In the genomic region with DNA sequence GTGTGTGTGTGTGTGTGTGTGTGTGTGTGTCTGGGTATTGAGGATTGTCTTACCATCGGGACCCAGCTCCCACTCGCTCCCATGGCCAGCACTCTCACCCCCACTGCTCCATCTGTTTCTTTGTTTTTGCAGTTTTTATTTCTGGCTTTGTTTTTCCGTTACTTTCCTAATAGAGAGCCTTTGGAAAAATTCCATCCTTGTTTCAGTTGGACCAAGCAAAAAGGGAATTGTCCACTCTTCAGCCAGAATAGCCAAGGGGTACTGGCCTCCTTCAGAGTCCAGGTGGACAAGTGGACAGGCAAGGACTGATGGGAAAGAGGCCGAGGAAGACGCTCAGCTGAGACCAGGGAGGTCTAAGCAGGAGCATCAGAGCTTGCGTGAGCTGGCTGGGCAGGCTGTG, we compare ENCODE assay signal across 19 mouse cellular contexts. TPM values are rescaled to one million over a fixed set of nuclear protein-coding genes. Genes with fewer than 3 reads are reported as not detected.
DNase-seq lines count a peak whose midpoint lies in the region; ATAC-seq and TF ChIP-seq lines count a peak whose summit lies in the region.
"Had no signal": no experiment of that assay in that cellular context is flagged by ENCODE, and none has a peak within 500 bp of the region (broad histone marks: within the 10 kb centered on the region; RNA-seq: fewer than 3 reads in every experiment).

No protein-coding gene starts in this region.

- no peak for TF ChIP-seq POLR2A in cerebellum, adult 2 months (IDR thresholded peaks at IDR 0.05; ENCODE audit: borderline replicate concordance, insufficient read depth, low read length)
- TF ChIP-seq POLR2A in olfactory bulb, adult 2 months (IDR thresholded peaks at IDR 0.05; ENCODE audit: insufficient read depth, low read depth, low read length), result no peak

- H3K4me3 ChIP-seq in cerebellum, adult 2 months (replicated peaks; ENCODE audit: insufficient read depth, low read depth, low read length), result no peak overlapping the region
- no peak overlapping the region for H3K4me3 ChIP-seq in hindbrain, embryonic 15.5 days
- H3K4me3 ChIP-seq in hindbrain, embryonic 13.5 days, result no peak overlapping the region
- H3K4me3 ChIP-seq in midbrain, embryonic 16.5 days (ENCODE audit: low read depth, low read length), result no peak overlapping the region
- H3K4me3 ChIP-seq in midbrain, embryonic 14.5 days (replicated peaks; ENCODE audit: low read depth, low read length), result no peak overlapping the region
- H3K4me3 ChIP-seq in olfactory bulb, adult 2 months (ENCODE audit: insufficient read depth, low read depth, low read length), result no peak overlapping the region
- H3K4me3 ChIP-seq: liver, embryonic 13.5 days; neural tube, embryonic 12.5 days had no signal

- H3K27me3 ChIP-seq in cerebellum, adult 2 months (ENCODE audit: control insufficient read depth, insufficient read depth, low read length), result no peaks in the 10 kb centered on the region
- no peaks in the 10 kb centered on the region for H3K27me3 ChIP-seq in hindbrain, embryonic 15.5 days
- H3K27me3 ChIP-seq in hindbrain, embryonic 13.5 days, result no peaks in the 10 kb centered on the region
- H3K27me3 ChIP-seq in midbrain, embryonic 16.5 days (ENCODE audit: control insufficient read depth, insufficient read depth, low read depth, low read length), result no peaks in the 10 kb centered on the region
- H3K27me3 ChIP-seq in midbrain, embryonic 14.5 days (ENCODE audit: control insufficient read depth, insufficient read depth, low read length), result no peaks in the 10 kb centered on the region
- H3K27me3 ChIP-seq: neural tube, embryonic 12.5 days had no signal

- H3K36me3 ChIP-seq in hindbrain, embryonic 15.5 days, result no peaks in the 10 kb centered on the region
- no peaks in the 10 kb centered on the region for H3K36me3 ChIP-seq in hindbrain, embryonic 13.5 days
- no peaks in the 10 kb centered on the region for H3K36me3 ChIP-seq in midbrain, embryonic 16.5 days (ENCODE audit: control insufficient read depth, insufficient read depth, low read length)
- no peaks in the 10 kb centered on the region for H3K36me3 ChIP-seq in midbrain, embryonic 14.5 days (ENCODE audit: control insufficient read depth, insufficient read depth, low read length)
- H3K36me3 ChIP-seq: liver, embryonic 13.5 days; neural tube, embryonic 12.5 days had no signal

- peaks cover 20% of the 10 kb centered on the region for H3K4me1 ChIP-seq in cerebellum, adult 2 months (ENCODE audit: control insufficient read depth, insufficient read depth, low read length)
- H3K4me1 ChIP-seq in hindbrain, embryonic 15.5 days (replicated peaks), result peaks cover 32% of the 10 kb centered on the region
- H3K4me1 ChIP-seq in hindbrain, embryonic 13.5 days (replicated peaks), result peaks cover 54% of the 10 kb centered on the region
- peaks cover 24% of the 10 kb centered on the region for H3K4me1 ChIP-seq in midbrain, embryonic 16.5 days (ENCODE audit: control insufficient read depth, insufficient read depth, low read length)
- H3K4me1 ChIP-seq in midbrain, embryonic 14.5 days (ENCODE audit: control insufficient read depth, insufficient read depth, low read length), result peaks cover 22% of the 10 kb centered on the region
- H3K4me1 ChIP-seq in olfactory bulb, adult 2 months (ENCODE audit: control insufficient read depth, insufficient read depth, low read length), result peaks cover 25% of the 10 kb centered on the region

- WGBS in cerebellum, adult 2 months, result 5% methylated on average over 6 of the region's 6 CpGs
- WGBS in hindbrain, embryonic 15.5 days, result 66% methylated on average over 6 of the region's 6 CpGs
- WGBS in hindbrain, embryonic 13.5 days, result 70% methylated on average over 6 of the region's 6 CpGs
- WGBS in midbrain, embryonic 16.5 days, result 74% methylated on average over 6 of the region's 6 CpGs
- 77% methylated on average over 6 of the region's 6 CpGs for WGBS in midbrain, embryonic 14.5 days
- WGBS in olfactory bulb, adult 2 months, result 49% methylated on average over 6 of the region's 6 CpGs

- ATAC-seq in cerebellum, adult (ENCODE audit: insufficient number of reproducible peaks, low FRiP score, low TSS enrichment), result no peak
- ATAC-seq in hindbrain, embryonic 15.5 days (ENCODE audit: low FRiP score, low read depth), result no peak
- no peak for ATAC-seq in hindbrain, embryonic 13.5 days (ENCODE audit: low FRiP score)
- ATAC-seq in midbrain, embryonic 16.5 days, result no peak
- no peak for ATAC-seq in midbrain, embryonic 14.5 days (ENCODE audit: low FRiP score, low TSS enrichment)
- ATAC-seq: intestine, postnatal 0 days had no signal

- H3K4me2 ChIP-seq in hindbrain, embryonic 15.5 days, result no peak overlapping the region
- H3K4me2 ChIP-seq in hindbrain, embryonic 13.5 days, result no peak overlapping the region
- H3K4me2 ChIP-seq in midbrain, embryonic 16.5 days (ENCODE audit: low read length), result no peak overlapping the region
- H3K4me2 ChIP-seq in midbrain, embryonic 14.5 days (ENCODE audit: low read length), result no peak overlapping the region
- H3K4me2 ChIP-seq: liver, embryonic 13.5 days; midbrain, embryonic 11.5 days; neural tube, embryonic 12.5 days had no signal

- peak overlapping the region; percentile 51 for H3K27ac ChIP-seq in cerebellum, adult 2 months (ENCODE audit: insufficient read depth, low read length)
- H3K27ac ChIP-seq in hindbrain, embryonic 15.5 days (replicated peaks), result peak overlapping the region; percentile 51; the same call in 1 of the 2 replicates
- H3K27ac ChIP-seq in hindbrain, embryonic 13.5 days, result no peak overlapping the region
- H3K27ac ChIP-seq in midbrain, embryonic 16.5 days (ENCODE audit: low read length), result peak overlapping the region; percentile 53
- no peak overlapping the region for H3K27ac ChIP-seq in midbrain, embryonic 14.5 days (replicated peaks; ENCODE audit: low read depth, low read length)
- H3K27ac ChIP-seq in olfactory bulb, adult 2 months (ENCODE audit: insufficient read depth, low read depth, low read length), result peak overlapping the region; percentile 42
- H3K27ac ChIP-seq: liver, embryonic 13.5 days; neural tube, embryonic 12.5 days had no signal

- no peaks in the 10 kb centered on the region for H3K9me3 ChIP-seq in hindbrain, embryonic 15.5 days
- no peaks in the 10 kb centered on the region for H3K9me3 ChIP-seq in hindbrain, embryonic 13.5 days
- H3K9me3 ChIP-seq in midbrain, embryonic 16.5 days (replicated peaks; ENCODE audit: control insufficient read depth, low read length, poor library complexity, severe bottlenecking), result no peaks in the 10 kb centered on the region
- no peaks in the 10 kb centered on the region for H3K9me3 ChIP-seq in midbrain, embryonic 14.5 days (ENCODE audit: control insufficient read depth, low read length)
- H3K9me3 ChIP-seq: liver, embryonic 13.5 days; neural tube, embryonic 12.5 days had no signal

- H3K9ac ChIP-seq in hindbrain, embryonic 15.5 days, result no peak overlapping the region
- no peak overlapping the region for H3K9ac ChIP-seq in hindbrain, embryonic 13.5 days
- no peak overlapping the region for H3K9ac ChIP-seq in midbrain, embryonic 16.5 days (ENCODE audit: low read depth, low read length)
- no peak overlapping the region for H3K9ac ChIP-seq in midbrain, embryonic 14.5 days (replicated peaks; ENCODE audit: low read length)
- H3K9ac ChIP-seq: liver, embryonic 13.5 days; neural tube, embryonic 12.5 days had no signal

- no peak for TF ChIP-seq CTCF in cerebellum, adult 2 months (IDR thresholded peaks at IDR 0.05; ENCODE audit: borderline replicate concordance, insufficient read depth, low read depth, low read length)
- no peak for TF ChIP-seq CTCF in olfactory bulb, adult 2 months (IDR thresholded peaks at IDR 0.05; ENCODE audit: insufficient read depth, low read depth, low read length)

- DNase-seq in cerebellum, adult 2 months, result peak; percentile 50 to 60
- no peak for DNase-seq in midbrain, embryonic 14.5 days
- DNase-seq in frontal cortex, postnatal 14 days (ENCODE audit: low spot score in 2 of 2), result no peak
- DNase-seq: adrenal gland, postnatal 10 days; heart, adult 18-20 months; kidney, postnatal 36 days; liver, embryonic 13.5 days; thymus, postnatal 14 days had no signal

RNA-seq across cellular contexts. Expression of a gene that starts 9.0 kb away (rescaled TPM):
- polyA plus RNA-seq in cerebellum, adult 2 months (2012; rRNA removed), result 535 and 584 TPM in 2 replicates
- 74.3 and 75.8 TPM in 2 replicates for polyA plus RNA-seq in hindbrain, embryonic 15.5 days (2015; fragmentation: Nextera tagmentation; extraction: Ambion mirVana)
- 41.5 and 42.3 TPM in 2 replicates for polyA plus RNA-seq in hindbrain, embryonic 13.5 days (2015; fragmentation: Nextera tagmentation; extraction: Ambion mirVana)
- polyA plus RNA-seq in midbrain, embryonic 16.5 days (2015; fragmentation: Nextera tagmentation; extraction: Ambion mirVana), result 53.2 and 69.0 TPM in 2 replicates
- polyA plus RNA-seq in midbrain, embryonic 14.5 days (2014; fragmentation: Nextera tagmentation; extraction: Ambion mirVana), result 18.2 and 19.4 TPM in 2 replicates
- 130 and 318 TPM in 2 replicates for polyA plus RNA-seq in olfactory bulb, adult 2 months (2012; ENCODE audit: insufficient read depth, insufficient read length, low replicate concordance, missing spikeins)

RNA-seq across cellular contexts. Expression of a gene that starts 22.2 kb away (rescaled TPM):
- polyA plus RNA-seq in cerebellum, adult 2 months (2012; rRNA removed), result 116 and 130 TPM in 2 replicates
- polyA plus RNA-seq in hindbrain, embryonic 15.5 days (2015; fragmentation: Nextera tagmentation; extraction: Ambion mirVana), result 4.1 and 4.3 TPM in 2 replicates
- 2.2 and 2.5 TPM in 2 replicates for polyA plus RNA-seq in hindbrain, embryonic 13.5 days (2015; fragmentation: Nextera tagmentation; extraction: Ambion mirVana)
- polyA plus RNA-seq in midbrain, embryonic 16.5 days (2015; fragmentation: Nextera tagmentation; extraction: Ambion mirVana), result 7.7 and 7.8 TPM in 2 replicates
- polyA plus RNA-seq in midbrain, embryonic 14.5 days (2014; fragmentation: Nextera tagmentation; extraction: Ambion mirVana), result 3.0 and 3.9 TPM in 2 replicates
- polyA plus RNA-seq in olfactory bulb, adult 2 months (2012; ENCODE audit: insufficient read depth, insufficient read length, low replicate concordance, missing spikeins), result not detected in 2 replicates
- polyA plus RNA-seq: heart, postnatal 0 days; liver, embryonic 13.5 days had no signal

RNA-seq across cellular contexts. Expression of a gene that starts 34.1 kb away (rescaled TPM):
- 141 and 174 TPM in 2 replicates for polyA plus RNA-seq in cerebellum, adult 2 months (2012; rRNA removed)
- 2.9 and 3.0 TPM in 2 replicates for polyA plus RNA-seq in hindbrain, embryonic 15.5 days (2015; fragmentation: Nextera tagmentation; extraction: Ambion mirVana)
- polyA plus RNA-seq in hindbrain, embryonic 13.5 days (2015; fragmentation: Nextera tagmentation; extraction: Ambion mirVana), result 1.6 and 1.7 TPM in 2 replicates
- polyA plus RNA-seq in midbrain, embryonic 16.5 days (2015; fragmentation: Nextera tagmentation; extraction: Ambion mirVana), result 1.5 and 2.5 TPM in 2 replicates
- polyA plus RNA-seq in midbrain, embryonic 14.5 days (2014; fragmentation: Nextera tagmentation; extraction: Ambion mirVana), result 1.5 TPM in 2 replicates
- 93.5 and 169 TPM in 2 replicates for polyA plus RNA-seq in olfactory bulb, adult 2 months (2012; ENCODE audit: insufficient read depth, insufficient read length, low replicate concordance, missing spikeins)
- polyA plus RNA-seq: heart, postnatal 0 days had no signal

RNA-seq across cellular contexts. Expression of a gene that starts 45.4 kb away (rescaled TPM):
- 254 and 269 TPM in 2 replicates for polyA plus RNA-seq in cerebellum, adult 2 months (2012; rRNA removed)
- 75.3 and 79.0 TPM in 2 replicates for polyA plus RNA-seq in hindbrain, embryonic 15.5 days (2015; fragmentation: Nextera tagmentation; extraction: Ambion mirVana)
- polyA plus RNA-seq in hindbrain, embryonic 13.5 days (2015; fragmentation: Nextera tagmentation; extraction: Ambion mirVana), result 104 and 112 TPM in 2 replicates
- polyA plus RNA-seq in midbrain, embryonic 16.5 days (2015; fragmentation: Nextera tagmentation; extraction: Ambion mirVana), result 63.9 and 64.0 TPM in 2 replicates
- polyA plus RNA-seq in midbrain, embryonic 14.5 days (2014; fragmentation: Nextera tagmentation; extraction: Ambion mirVana), result 55.6 and 61.0 TPM in 2 replicates
- not detected in 2 replicates for polyA plus RNA-seq in olfactory bulb, adult 2 months (2012; ENCODE audit: insufficient read depth, insufficient read length, low replicate concordance, missing spikeins)

RNA-seq across cellular contexts. Expression of a gene that starts 48.7 kb away (rescaled TPM):
- 0.03 TPM in 1 of 2 replicates, not detected in the other for polyA plus RNA-seq in cerebellum, adult 2 months (2012; rRNA removed)
- polyA plus RNA-seq in hindbrain, embryonic 15.5 days (2015; fragmentation: Nextera tagmentation; extraction: Ambion mirVana), result 0.05 and 0.06 TPM in 2 replicates
- 0.06 TPM in 1 of 2 replicates, not detected in the other for polyA plus RNA-seq in hindbrain, embryonic 13.5 days (2015; fragmentation: Nextera tagmentation; extraction: Ambion mirVana)
- polyA plus RNA-seq in midbrain, embryonic 16.5 days (2015; fragmentation: Nextera tagmentation; extraction: Ambion mirVana), result not detected in 2 replicates
- polyA plus RNA-seq in midbrain, embryonic 14.5 days (2014; fragmentation: Nextera tagmentation; extraction: Ambion mirVana), result not detected in 2 replicates
- polyA plus RNA-seq in olfactory bulb, adult 2 months (2012; ENCODE audit: insufficient read depth, insufficient read length, low replicate concordance, missing spikeins), result not detected in 2 replicates
- polyA plus RNA-seq: embryonic facial prominence, embryonic 11.5 days; frontal cortex, adult 2 months; intestine, postnatal 0 days; liver, embryonic 13.5 days; midbrain, embryonic 11.5 days; neural tube, embryonic 12.5 days had no signal

Comparison
In these comparisons a context has a peak if more than half of its experiments do, and no peak if none do; other contexts are left out.
1. H3K27ac ChIP-seq: peak in cerebellum, adult 2 months (single experiment), hindbrain, embryonic 15.5 days (single experiment), midbrain, embryonic 16.5 days (single experiment) and olfactory bulb, adult 2 months (single experiment); none in hindbrain, embryonic 13.5 days (single experiment) and midbrain, embryonic 14.5 days (single experiment).
2. DNase-seq: peak in cerebellum, adult 2 months (2 of 2); none in midbrain, embryonic 14.5 days (single experiment) and frontal cortex, postnatal 14 days (0 of 2).
3. RNA of a gene that starts 34.1 kb away (polyA plus RNA-seq): 141 to 174 TPM in cerebellum, adult 2 months and 93.5 to 169 TPM in olfactory bulb, adult 2 months; 2.9 to 3.0 TPM in hindbrain, embryonic 15.5 days, 1.5 to 2.5 TPM in midbrain, embryonic 16.5 days, 1.6 to 1.7 TPM in hindbrain, embryonic 13.5 days and 1.5 TPM in midbrain, embryonic 14.5 days; every median in the first group is over 10 times any median in the second.